ENCODE assay signal across 9 mouse cellular contexts in the genomic region with DNA sequence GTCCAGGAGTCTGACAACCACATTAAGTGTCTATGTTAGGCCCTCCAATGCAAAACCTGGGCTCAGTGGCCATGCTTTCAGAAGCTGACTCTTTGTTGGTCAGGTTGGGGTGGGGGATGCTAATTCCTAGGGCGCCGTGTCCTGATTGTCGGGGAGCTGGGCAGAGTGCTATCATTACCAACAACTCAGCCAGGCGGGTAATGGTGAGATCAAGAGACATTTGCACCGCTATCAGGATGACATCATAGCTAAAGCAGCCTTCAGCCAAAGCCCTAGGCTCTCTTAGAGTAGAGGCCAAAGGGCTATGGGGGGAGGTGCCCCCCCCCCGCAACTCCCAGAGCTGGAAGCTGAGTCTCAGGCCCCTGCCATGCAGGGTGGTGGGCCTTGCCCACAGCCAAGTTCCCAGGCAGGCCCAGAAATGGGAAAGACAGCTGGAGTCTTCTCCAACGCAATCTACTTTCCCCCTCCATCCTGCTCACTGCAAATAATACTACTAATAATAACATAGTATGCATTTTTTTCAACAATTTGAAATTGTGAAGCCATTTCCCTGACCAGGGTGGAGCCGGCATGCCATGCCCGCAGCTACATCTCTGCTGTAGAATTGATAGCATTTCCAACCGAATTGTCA. TPM values are rescaled to one million over a fixed set of nuclear protein-coding genes. Genes with fewer than 3 reads are reported as not detected.
DNase-seq lines count a peak whose midpoint lies in the region; ATAC-seq and TF ChIP-seq lines count a peak whose summit lies in the region.
"Had no signal": no experiment of that assay in that cellular context is flagged by ENCODE, and none has a peak within 500 bp of the region (broad histone marks: within the 10 kb centered on the region; RNA-seq: fewer than 3 reads in every experiment).

No protein-coding gene starts in this region.

- no peaks in the 10 kb centered on the region for H3K27me3 ChIP-seq in forebrain, embryonic 13.5 days
- H3K27me3 ChIP-seq in limb, embryonic 12.5 days: peaks cover 92% of the 10 kb centered on the region
- peaks cover 22% of the 10 kb centered on the region for H3K27me3 ChIP-seq in small intestine, adult 2 months (ENCODE audit: control insufficient read depth, insufficient read depth, low read length)

- DNase-seq in left cerebral cortex, adult 2 months (ENCODE audit: extremely low spot score in 1 of 2, low spot score in 2 of 2): no peak
- DNase-seq in left cerebral cortex, adult 18-20 months (ENCODE audit: low spot score in 2 of 2): no peak
- no peak for DNase-seq in layer of hippocampus, adult 11-12 months (ENCODE audit: low spot score)
- DNase-seq in cerebellum, adult 9-10 months: no peak

- TF ChIP-seq CTCF in left cerebral cortex, adult 2 months (IDR thresholded peaks at IDR 0.05): no peak
- no peak for TF ChIP-seq CTCF in small intestine, adult 2 months (IDR thresholded peaks at IDR 0.05; ENCODE audit: extremely low read depth, insufficient read length, insufficient replicate concordance, low read depth, low read length)

- H3K4me2 ChIP-seq in forebrain, embryonic 13.5 days: peak overlapping the region; percentile 95
- H3K4me2 ChIP-seq in limb, embryonic 12.5 days: peak overlapping the region; percentile 95

- H3K9me3 ChIP-seq in forebrain, embryonic 13.5 days (replicated peaks): no peaks in the 10 kb centered on the region
- H3K9me3 ChIP-seq in limb, embryonic 12.5 days: no peaks in the 10 kb centered on the region

- peak overlapping the region; percentile 54; the same call in 1 of the 2 replicates for H3K27ac ChIP-seq in left cerebral cortex, adult 2 months
- peak overlapping the region; percentile 93; the same call in 1 of the 2 replicates for H3K27ac ChIP-seq in forebrain, embryonic 13.5 days
- no peak overlapping the region for H3K27ac ChIP-seq in limb, embryonic 12.5 days
- H3K27ac ChIP-seq in small intestine, adult 2 months (ENCODE audit: insufficient read depth, low read depth, low read length): no peak overlapping the region
- H3K27ac ChIP-seq: liver, embryonic 14.5 days had no signal

- H3K4me1 ChIP-seq in forebrain, embryonic 13.5 days: peaks cover 55% of the 10 kb centered on the region
- H3K4me1 ChIP-seq in limb, embryonic 12.5 days (replicated peaks): peaks cover 18% of the 10 kb centered on the region
- H3K4me1 ChIP-seq in small intestine, adult 2 months (ENCODE audit: control insufficient read depth, insufficient read depth, insufficient read length, low read length): no peaks in the 10 kb centered on the region

- H3K36me3 ChIP-seq in forebrain, embryonic 13.5 days (ENCODE audit: poor library complexity, severe bottlenecking): no peaks in the 10 kb centered on the region
- no peaks in the 10 kb centered on the region for H3K36me3 ChIP-seq in limb, embryonic 12.5 days
- H3K36me3 ChIP-seq in small intestine, adult 2 months (ENCODE audit: control insufficient read depth, insufficient read depth, low read length): no peaks in the 10 kb centered on the region

- intact Hi-C loops in left cerebral cortex, adult 2 months (cut with DNase I): no loop called here

- ATAC-seq in forebrain, embryonic 13.5 days: no peak
- no peak for ATAC-seq in limb, embryonic 12.5 days (ENCODE audit: insufficient number of reproducible peaks, insufficient read depth, low FRiP score, low TSS enrichment, low read depth)
- ATAC-seq in erythroblast, adult 5-6 weeks (replicated peaks; ENCODE audit: low FRiP score, poor library complexity, severe bottlenecking): no peak

- H3K9ac ChIP-seq in forebrain, embryonic 13.5 days: peak overlapping the region; percentile 78
- no peak overlapping the region for H3K9ac ChIP-seq in limb, embryonic 12.5 days (replicated peaks)
- H3K9ac ChIP-seq: liver, embryonic 14.5 days had no signal

- 3% methylated on average over 10 of the region's 10 CpGs for WGBS in forebrain, embryonic 13.5 days
- WGBS in limb, embryonic 12.5 days: 7% methylated on average over 10 of the region's 10 CpGs
- WGBS in small intestine, adult 2 months: 16% methylated on average over 10 of the region's 10 CpGs

- TF ChIP-seq POLR2A in small intestine, adult 2 months (IDR thresholded peaks at IDR 0.05; ENCODE audit: low read depth, low read length): no peak

- peak overlapping the region; percentile 56 for H3K4me3 ChIP-seq in left cerebral cortex, adult 2 months
- H3K4me3 ChIP-seq in forebrain, embryonic 13.5 days: peak overlapping the region; percentile 61
- peak overlapping the region; percentile 56 for H3K4me3 ChIP-seq in limb, embryonic 12.5 days (replicated peaks)
- 0 out of 2 replicates have a peak overlapping the region, but pooled peaks have one; percentile 8 for H3K4me3 ChIP-seq in small intestine, adult 2 months (ENCODE audit: low read depth, low read length)

RNA-seq across cellular contexts. Expression of gene Zfp536, which starts 5.0 kb away (rescaled TPM):
- 10 to 100 TPM; 35.1 to 43.5 TPM for total RNA-seq in left cerebral cortex, adult 2 months (2021)
- total RNA-seq in left cerebral cortex, adult 18-20 months (2021): 10 to 100 TPM; 35.1 to 40.3 TPM
- 39.7 and 42.0 TPM in 2 replicates for polyA plus RNA-seq in forebrain, embryonic 13.5 days (2015; fragmentation: Nextera tagmentation; extraction: Ambion mirVana)
- 6.2 and 8.1 TPM in 2 replicates for polyA plus RNA-seq in limb, embryonic 12.5 days (2016; fragmentation: Nextera tagmentation; extraction: Ambion mirVana)
- polyA plus RNA-seq in small intestine, adult 2 months (2012; rRNA removed): 0.70 and 0.81 TPM in 2 replicates
- total RNA-seq in erythroblast, adult 5-6 weeks (2015; ENCODE audit: low replicate concordance): not detected in 2 replicates
- not detected in 2 replicates for total RNA-seq in erythroblast, adult 5-6 weeks (2017; ENCODE audit: low replicate concordance)
- polyA plus RNA-seq: liver, embryonic 14.5 days had no signal

Comparison
In these comparisons a context has a peak if more than half of its experiments do, and no peak if none do; other contexts are left out.
1. H3K27ac ChIP-seq: peak in left cerebral cortex, adult 2 months (single experiment) and forebrain, embryonic 13.5 days (single experiment); none in limb, embryonic 12.5 days (single experiment) and small intestine, adult 2 months (single experiment).
2. H3K4me3 ChIP-seq: peak in every context shown above with its lines; median percentile 61 in forebrain, embryonic 13.5 days; 56 in left cerebral cortex, adult 2 months; 56 in limb, embryonic 12.5 days; 8 in small intestine, adult 2 months.
3. RNA of gene Zfp536, which starts 5.0 kb away (total RNA-seq): 35.1 to 43.5 TPM in left cerebral cortex, adult 2 months and 35.1 to 40.3 TPM in left cerebral cortex, adult 18-20 months; not detected in erythroblast, adult 5-6 weeks; every median in the first group is over 10 times any median in the second.